Mouse (Mus musculus): ENCODE data around the gene Fitm1. TPM values are rescaled to one million over a fixed set of nuclear protein-coding genes. Genes with fewer than 3 reads are reported as not detected.
A peak's percentile ranks its signal among the peaks of the same experiment; 100 is the strongest.

Fitm1 gene
- total and polyA plus RNA-seq, 3 experiments, result not detected

- Histone ChIP-seq H3K4me2 (ENCODE audit: insufficient read depth, low read depth, poor library complexity, severe bottlenecking) (peak within 1 kb of the TSS; percentile 92), H3K27me3 (replicated peaks) (no peaks in the 10 kb centered on the region), H3K79me2 (replicated peaks; ENCODE audit: control insufficient read depth, extremely low read depth, insufficient read depth, poor library complexity, severe bottlenecking) (peaks cover 22% of the 10 kb centered on the region), H3K4me1 (ENCODE audit: control insufficient read depth in 1 of 2, insufficient read depth in 2 of 2) (peaks cover 15 to 44% of the 10 kb centered on the region in 2 experiments), H3K4me3 (replicated peaks in 1 of 3; ENCODE audit: low read depth in 2 of 3, low read length in 2 of 3, poor library complexity in 1 of 3) (peak within 1 kb of the TSS; percentile 83 to 93 (median 87)), H3K9me3 (replicated peaks; ENCODE audit: low read length) (no peaks in the 10 kb centered on the region), H3K9ac (ENCODE audit: insufficient read depth, low read depth) (peak within 1 kb of the TSS; percentile 97), H3K36me3 (replicated peaks in 1 of 2; ENCODE audit: control insufficient read depth in 1 of 2, insufficient read depth in 1 of 2, low read length in 1 of 2) (peaks cover 35 to 39% of the 10 kb centered on the region in 2 experiments), H3K27ac (ENCODE audit: insufficient read depth, low read depth) (peak within 1 kb of the TSS; percentile 77)
- dilution Hi-C loops (cut with MboI; ENCODE audit: extremely low pct_ligation_motif_present, extremely low pct_unique_long_range_greater_than_20kb, low sequenced_read_pairs), result no loop called here
- TF ChIP-seq ETS1 (conservative IDR thresholded peaks at IDR 0.05; ENCODE audit: low read depth, low read length), result peak; percentile 33; the same call in 1 of the 2 replicates
- TF ChIP-seq RAD21 (IDR thresholded peaks at IDR 0.05; ENCODE audit: low read depth, low read length), result no peak
- TF ChIP-seq IRF4 (IDR thresholded peaks at IDR 0.05; ENCODE audit: low read depth, low read length), result no peak
- TF ChIP-seq UBTF (IDR thresholded peaks at IDR 0.05; ENCODE audit: low read depth, low read length), result no peak
- TF ChIP-seq ZKSCAN1 (IDR thresholded peaks at IDR 0.05; ENCODE audit: borderline replicate concordance, low read depth, low read length), result no peak
- TF ChIP-seq ZC3H11A (IDR thresholded peaks at IDR 0.05; ENCODE audit: low read depth, low read length), result no peak
- no peak for TF ChIP-seq USF1 (IDR thresholded peaks at IDR 0.05; ENCODE audit: low read depth, low read length)
- no peak for TF ChIP-seq PAX5 (IDR thresholded peaks at IDR 0.05; ENCODE audit: low read length)
- no peak; the same call in 1 of the 2 replicates for TF ChIP-seq SIN3A (IDR thresholded peaks at IDR 0.05; ENCODE audit: low read length)
- peak; percentile 59; the same call in 1 of the 2 replicates for TF ChIP-seq HCFC1 (IDR thresholded peaks at IDR 0.05; ENCODE audit: low read depth, low read length)
- no peak for TF ChIP-seq ZNF384 (IDR thresholded peaks at IDR 0.05; ENCODE audit: low read depth, low read length)
- no peak for TF ChIP-seq EP300 (IDR thresholded peaks at IDR 0.05; ENCODE audit: low read length)
- peak; percentile 91 for TF ChIP-seq TBP (conservative IDR thresholded peaks at IDR 0.05; ENCODE audit: low read depth, low read length)
- no peak; the same call in none of the 2 replicates for TF ChIP-seq MEF2A (IDR thresholded peaks at IDR 0.05; ENCODE audit: borderline replicate concordance, low read depth, low read length)
- no peak for TF ChIP-seq JUN (IDR thresholded peaks at IDR 0.05; ENCODE audit: insufficient read depth, low read depth, low read length)
- TF ChIP-seq CHD2 (IDR thresholded peaks at IDR 0.05; ENCODE audit: low read length), result 0 out of 2 replicates have a peak, but pooled peaks have one; percentile 8
- peak; percentile 95 for TF ChIP-seq MAX (IDR thresholded peaks at IDR 0.05; ENCODE audit: low read length)
- peak; percentile 51; the same call in 1 of the 2 replicates for TF ChIP-seq CHD1 (IDR thresholded peaks at IDR 0.05; ENCODE audit: low read depth, low read length)
- TF ChIP-seq KAT2A (IDR thresholded peaks at IDR 0.05; ENCODE audit: insufficient replicate concordance, low read length), result 0 out of 2 replicates have a peak, but pooled peaks have one; percentile 60
- peak; percentile 43; the same call in 1 of the 2 replicates for TF ChIP-seq NRF1 (IDR thresholded peaks at IDR 0.05; ENCODE audit: low read depth, low read length)
- TF ChIP-seq ZMIZ1 (IDR thresholded peaks at IDR 0.05; ENCODE audit: low read depth, low read length), result peak; percentile 81
- TF ChIP-seq POLR2AphosphoS2 (IDR thresholded peaks at IDR 0.05; ENCODE audit: low read depth, low read length), result peak; percentile 32; the same call in 1 of the 2 replicates
- peak; percentile 78; the same call in 1 of the 2 replicates for TF ChIP-seq MAZ (IDR thresholded peaks at IDR 0.05; ENCODE audit: low read depth, low read length)
- TF ChIP-seq GABPA (IDR thresholded peaks at IDR 0.05; ENCODE audit: insufficient replicate concordance, low read depth, low read length), result no peak
- TF ChIP-seq MAFK (IDR thresholded peaks at IDR 0.05; ENCODE audit: insufficient replicate concordance, low read length), result no peak
- no peak; the same call in 1 of the 2 replicates for TF ChIP-seq ELF1 (IDR thresholded peaks at IDR 0.05; ENCODE audit: low read depth, low read length)
- no peak for TF ChIP-seq SMC3 (IDR thresholded peaks at IDR 0.05; ENCODE audit: low read depth, low read length)
- no peak for TF ChIP-seq BHLHE40 (IDR thresholded peaks at IDR 0.05; ENCODE audit: low read depth, low read length)
- TF ChIP-seq NELFE (IDR thresholded peaks at IDR 0.05; ENCODE audit: low read depth, low read length), result peak; percentile 77
- TF ChIP-seq JUND (conservative IDR thresholded peaks at IDR 0.05; ENCODE audit: low read depth, low read length), result 0 out of 2 replicates have a peak, but pooled peaks have one; percentile 36
- peak; percentile 37; the same call in 1 of the 2 replicates for TF ChIP-seq MXI1 (IDR thresholded peaks at IDR 0.05; ENCODE audit: low read depth, low read length)
- 0 out of 2 replicates have a peak, but pooled peaks have one; percentile 38 for TF ChIP-seq RCOR1 (conservative IDR thresholded peaks at IDR 0.05; ENCODE audit: low read depth, low read length)
- TF ChIP-seq MYC (IDR thresholded peaks at IDR 0.05; ENCODE audit: low read depth, low read length), result peak; percentile 99
- peak; percentile 62 for TF ChIP-seq TCF12 (IDR thresholded peaks at IDR 0.05; ENCODE audit: low read depth, low read length)
- TF ChIP-seq CTCF (conservative IDR thresholded peaks at IDR 0.05 in 1 of 2, IDR thresholded peaks at IDR 0.05 in 1 of 2; ENCODE audit: low read depth in 2 of 2, low read length in 2 of 2), result no peak
- no peak for TF ChIP-seq USF2 (conservative IDR thresholded peaks at IDR 0.05; ENCODE audit: low read depth, low read length)
- 0 out of 2 replicates have a peak, but pooled peaks have one; percentile 46 for TF ChIP-seq E2F4 (IDR thresholded peaks at IDR 0.05; ENCODE audit: insufficient replicate concordance, low read depth, low read length)
- peak; percentile 85 for TF ChIP-seq POLR2A (IDR thresholded peaks at IDR 0.05; ENCODE audit: low read depth, low read length)
- in situ Hi-C loops (cut with MboI; ENCODE audit: low pct_ligation_motif_present, low pct_unique_long_range_greater_than_20kb, low sequenced_read_pairs), result no loop called here
- peak; percentile 98 for DNase-seq (ENCODE audit: extremely low read depth)
Measured at GRCm38 (mm10) chr14:55540067-55540786, 35.2 kb upstream of the Fitm1 start, which contains the start of gene Pck2. Gene Pck2 (plus strand): TSS chr14:55540266.
